Mouse (Mus musculus) intestine, postnatal 0 days (tissue): ENCODE data around the gene Mgat5. TPM values are rescaled to one million over a fixed set of nuclear protein-coding genes. Genes with fewer than 3 reads are reported as not detected.
A peak's percentile ranks its signal among the peaks of the same experiment; 100 is the strongest.

Experiments used
- ATAC-seq: fragments of 200-750 bp; cut with Nextera tagmentation; 2 replicates; pipeline ENCODE4 v1.8.0; 2017; ENCODE audit warnings: mild to moderate bottlenecking, moderate TSS enrichment, moderate library complexity
- H3K27ac ChIP-seq: fragments of 300-500 bp; sonication (generic); 2 replicates; pipeline ENCODE4 v1.5.1; 2014; ENCODE audit warnings: mild to moderate bottlenecking, low read depth, low read length, moderate library complexity
- H3K27me3 ChIP-seq: fragments of 300-500 bp; sonication (generic); replicated peaks from 2 replicates; pipeline ENCODE4 v1.6.1; 2014; ENCODE audit warnings: low read length, mixed read lengths; ENCODE audit not compliant: control insufficient read depth, insufficient read depth
- H3K36me3 ChIP-seq: fragments of 300-500 bp; sonication (generic); 2 replicates; pipeline ENCODE4 v1.6.1; 2014; ENCODE audit warnings: mild to moderate bottlenecking, moderate library complexity; ENCODE audit not compliant: control insufficient read depth, insufficient read depth
- H3K4me1 ChIP-seq: fragments of 300-500 bp; sonication (generic); replicated peaks from 2 replicates; pipeline ENCODE4 v1.6.1; 2014; ENCODE audit warnings: antibody characterized with exemption, low read length, mixed read lengths; ENCODE audit not compliant: control insufficient read depth, insufficient read depth
- H3K4me2 ChIP-seq: fragments of 300-500 bp; sonication (generic); replicated peaks from 2 replicates; pipeline ENCODE4 v1.6.1; 2014; ENCODE audit warnings: low read depth, mild to moderate bottlenecking, moderate library complexity
- H3K4me3 ChIP-seq: fragments of 300-500 bp; sonication (generic); 2 replicates; pipeline ENCODE4 v1.5.1; 2014; ENCODE audit warnings: low read depth, low read length
- H3K9ac ChIP-seq: fragments of 300-500 bp; sonication (generic); 2 replicates; pipeline ENCODE4 v1.6.1; 2014; ENCODE audit warnings: mild to moderate bottlenecking, low read depth, low read length
- H3K9me3 ChIP-seq: fragments of 300-500 bp; sonication (generic); 2 replicates; pipeline ENCODE4 v1.6.1; 2016; ENCODE audit warnings: mixed run types; ENCODE audit not compliant: control insufficient read depth
- CTCF ChIP-seq: sonication (generic); IDR thresholded peaks from 2 replicates; pipeline ENCODE4 v1.5.1; 2016; ENCODE audit warnings: low read depth, mild to moderate bottlenecking, control low read depth, antibody characterized with exemption, moderate library complexity
- WGBS: fragments of 180-500 bp; shearing (Covaris S2); extraction: QIAGEN DNeasy Blood & Tissue Kit; methylation state at CpG from one replicate; pipeline ENCODE4 v1.1.7; 2014; 5-methylcytosine and 5-hydroxymethylcytosine counted together
- polyA plus RNA-seq: library from polyadenylated mRNA; unstranded; fragments of >200 nt; fragmentation: Nextera tagmentation; extraction: Ambion mirVana; gene quantifications from 2 replicates; pipeline ENCODE4 v1.2.1, GENCODE M21; 2015

Gene Mgat5
- polyA plus RNA-seq, 1 experiment from 2014 or later = 4.1 TPM

DNA sequence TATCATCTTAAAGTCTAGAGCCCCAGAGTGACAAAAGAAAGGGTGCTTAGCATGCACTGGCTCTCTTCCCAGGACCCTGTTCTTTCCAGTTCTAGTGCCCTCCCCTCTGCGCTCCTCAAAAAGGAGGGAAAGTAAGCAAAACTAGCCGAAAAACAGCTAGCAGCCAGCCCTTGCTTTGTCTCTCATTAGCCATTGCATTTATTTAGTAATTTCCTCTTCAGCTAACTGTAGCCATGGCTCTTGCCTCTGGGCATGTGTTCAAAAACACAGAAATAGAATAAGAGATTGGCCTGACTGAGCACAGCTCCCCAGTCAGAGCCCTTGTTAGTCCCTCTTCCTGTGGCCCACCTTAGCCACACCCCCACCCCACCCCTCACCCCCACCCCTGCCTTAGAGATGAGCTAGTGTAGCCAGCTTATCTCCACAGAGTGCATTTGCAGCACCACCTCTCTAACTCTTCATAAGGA lies 204.2 kb downstream of the Mgat5 start:
- no peak for ATAC-seq
- Histone ChIP-seq H3K4me3 (no peak overlapping the region), H3K9me3 (no peaks in the 10 kb centered on the region), H3K4me1 (no peaks in the 10 kb centered on the region), H3K4me2 (no peak overlapping the region), H3K27ac (no peak overlapping the region), H3K9ac (no peak overlapping the region), H3K36me3 (peaks cover 31% of the 10 kb centered on the region), H3K27me3 (no peaks in the 10 kb centered on the region)
- no peak for TF ChIP-seq CTCF
- 72% methylated on average over 2 of the region's 2 CpGs for WGBS

DNA sequence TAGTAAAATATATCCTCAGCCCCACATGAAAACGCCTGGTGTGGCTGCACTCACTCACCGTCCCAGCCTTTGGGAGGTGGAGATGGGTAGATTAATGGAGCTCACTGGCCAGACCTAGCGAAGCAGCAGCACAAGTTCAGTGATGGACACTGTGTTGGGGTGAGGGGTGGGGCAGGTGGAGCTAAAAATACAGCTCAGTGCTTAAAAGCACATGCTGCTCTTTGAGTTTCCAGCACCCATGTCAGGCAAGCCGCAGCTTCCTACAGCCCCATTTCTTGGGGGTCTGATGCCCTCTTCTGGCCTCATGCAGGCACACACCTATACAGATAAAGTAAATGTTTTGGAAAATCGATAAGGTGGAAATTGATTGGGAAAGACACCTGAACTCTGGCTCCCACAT lies 204.7 kb downstream of the Mgat5 start:
- H3K36me3 ChIP-seq = peaks cover 35% of the 10 kb centered on the region
- H3K9ac ChIP-seq = no peak overlapping the region
- peak; percentile 72 for TF ChIP-seq CTCF
- no peak for ATAC-seq
- H3K4me1 ChIP-seq = no peaks in the 10 kb centered on the region
- H3K27ac ChIP-seq = no peak overlapping the region
- H3K9me3 ChIP-seq = no peaks in the 10 kb centered on the region
- no peak overlapping the region for H3K4me3 ChIP-seq
- no peaks in the 10 kb centered on the region for H3K27me3 ChIP-seq
- no peak overlapping the region for H3K4me2 ChIP-seq
- 59% methylated on average over 5 of the region's 5 CpGs for WGBS

DNA sequence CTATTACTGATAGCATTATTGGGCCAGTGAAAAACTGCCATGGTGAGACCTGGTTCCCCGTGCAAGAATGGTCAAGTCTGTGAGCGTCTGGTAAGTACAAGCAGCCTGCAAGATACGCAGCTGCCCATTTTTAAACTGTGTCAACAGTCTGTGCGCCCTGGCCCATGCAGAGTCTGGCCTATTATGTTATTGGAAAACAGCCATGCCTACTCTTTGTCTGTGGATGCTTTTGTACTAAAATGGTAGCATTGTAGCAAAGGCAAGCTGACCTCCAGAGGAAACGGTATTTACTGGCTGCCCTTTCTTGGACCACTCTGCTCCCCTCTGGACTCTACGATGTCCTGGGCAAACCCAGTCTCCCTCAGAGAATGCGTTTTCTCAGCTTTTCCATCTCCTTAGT lies 209.7 kb downstream of the Mgat5 start:
- H3K27me3 ChIP-seq = no peaks in the 10 kb centered on the region
- H3K9ac ChIP-seq = no peak overlapping the region
- no peak overlapping the region for H3K27ac ChIP-seq
- H3K4me2 ChIP-seq = no peak overlapping the region
- WGBS = 83% methylated on average over 7 of the region's 7 CpGs
- TF ChIP-seq CTCF = no peak
- no peaks in the 10 kb centered on the region for H3K4me1 ChIP-seq
- no peak overlapping the region for H3K4me3 ChIP-seq
- no peaks in the 10 kb centered on the region for H3K9me3 ChIP-seq
- H3K36me3 ChIP-seq = peaks cover 46% of the 10 kb centered on the region
- no peak for ATAC-seq

DNA sequence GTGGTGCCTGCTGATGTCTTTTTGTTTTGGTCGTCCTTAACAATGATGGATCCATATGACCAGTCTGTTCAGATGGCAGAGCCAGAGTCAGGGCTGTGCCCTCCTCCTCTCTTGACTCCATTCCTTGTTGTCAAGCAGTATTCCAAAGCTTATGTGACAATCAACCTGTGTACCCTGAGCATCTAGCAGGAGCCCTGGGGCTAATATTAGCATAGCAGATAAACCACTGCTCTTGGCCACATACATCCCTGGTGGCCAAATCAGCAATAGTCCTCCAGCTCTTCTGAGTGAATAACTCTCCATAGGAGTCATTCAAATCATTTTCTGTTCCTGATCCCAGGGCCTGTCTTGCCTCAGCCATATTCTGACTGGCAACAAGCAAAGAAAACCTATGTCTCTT lies 211.1 kb downstream of the Mgat5 start:
- Histone ChIP-seq H3K9ac (no peak overlapping the region), H3K36me3 (peaks cover 46% of the 10 kb centered on the region), H3K4me1 (no peaks in the 10 kb centered on the region), H3K9me3 (no peaks in the 10 kb centered on the region), H3K27ac (no peak overlapping the region), H3K27me3 (no peaks in the 10 kb centered on the region), H3K4me3 (no peak overlapping the region), H3K4me2 (no peak overlapping the region)
- TF ChIP-seq CTCF = no peak
- WGBS = 88% methylated on average over 1 of the region's 1 CpGs
- no peak for ATAC-seq

DNA sequence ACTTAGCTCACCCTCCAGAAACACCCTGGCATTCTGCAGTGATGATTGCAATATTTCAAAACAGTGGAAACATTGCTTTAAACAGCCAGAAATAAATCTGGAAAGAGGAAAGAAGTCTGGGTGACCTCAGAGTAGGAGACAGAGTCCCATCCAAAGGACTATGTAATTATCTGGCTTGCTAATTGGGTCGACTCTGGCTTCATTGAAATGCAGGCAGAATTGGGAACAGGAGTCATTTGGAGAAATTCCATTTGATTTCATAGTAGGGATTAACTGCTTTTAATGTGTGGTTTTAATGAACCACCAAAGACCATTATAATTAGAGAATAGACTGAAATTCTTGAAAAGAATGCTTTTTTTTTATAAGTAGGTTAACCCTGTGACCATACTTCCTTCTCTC lies 212.2 kb downstream of the Mgat5 start:
- ATAC-seq = no peak
- Histone ChIP-seq H3K9ac (no peak overlapping the region), H3K4me3 (no peak overlapping the region), H3K36me3 (peaks cover 43% of the 10 kb centered on the region), H3K27me3 (no peaks in the 10 kb centered on the region), H3K27ac (no peak overlapping the region), H3K4me1 (no peaks in the 10 kb centered on the region), H3K4me2 (no peak overlapping the region), H3K9me3 (no peaks in the 10 kb centered on the region)
- WGBS = 83% methylated on average over 1 of the region's 1 CpGs
- TF ChIP-seq CTCF = no peak

DNA sequence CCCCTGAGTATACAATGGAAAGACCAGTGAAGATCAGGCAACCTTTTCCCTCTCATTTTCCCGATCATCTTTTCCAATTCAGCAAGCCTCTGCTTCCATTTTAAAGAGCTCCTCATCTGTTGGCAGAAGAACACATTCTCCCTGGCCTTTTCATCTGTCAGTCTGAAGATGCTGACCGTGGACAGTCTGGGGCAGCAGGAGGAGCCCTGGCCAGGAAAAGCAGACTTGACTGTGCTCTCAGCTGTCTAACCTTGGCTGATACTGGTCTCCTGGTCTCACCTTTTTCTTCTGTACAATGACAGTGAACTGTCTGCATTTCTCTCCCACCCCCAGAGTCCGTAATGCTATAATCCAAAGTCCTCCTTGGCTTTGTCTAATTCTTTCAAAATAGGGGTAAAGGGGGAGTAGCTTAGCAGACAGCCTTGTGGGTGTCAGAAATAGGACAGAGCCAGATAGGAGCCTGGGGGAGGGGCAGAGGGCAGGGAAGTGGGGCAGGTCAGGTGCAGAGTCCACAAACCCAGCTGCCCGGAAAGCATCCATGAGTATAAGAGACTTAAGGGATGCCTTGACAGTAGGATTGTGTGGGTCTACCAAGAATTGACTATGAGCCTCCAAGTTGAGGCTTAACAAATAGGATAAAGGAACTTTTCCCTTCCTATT lies 214.2 kb downstream of the Mgat5 start:
- TF ChIP-seq CTCF = no peak
- H3K4me2 ChIP-seq = no peak overlapping the region
- no peak overlapping the region for H3K27ac ChIP-seq
- H3K36me3 ChIP-seq = peaks cover 24% of the 10 kb centered on the region; the same call in 1 of the 2 replicates
- H3K9ac ChIP-seq = no peak overlapping the region
- no peaks in the 10 kb centered on the region for H3K27me3 ChIP-seq
- WGBS = 60% methylated on average over 4 of the region's 4 CpGs
- no peak overlapping the region for H3K4me3 ChIP-seq
- H3K4me1 ChIP-seq = no peaks in the 10 kb centered on the region
- ATAC-seq = no peak
- no peaks in the 10 kb centered on the region for H3K9me3 ChIP-seq
